Mouse (Mus musculus) megakaryocyte-erythroid progenitor cell, adult 5-6 weeks (primary cell): ENCODE data around the gene Ttf1. TPM values are rescaled to one million over a fixed set of nuclear protein-coding genes. Genes with fewer than 3 reads are reported as not detected.
"Not testable (repeated sequence)": the region's sequence is repeated elsewhere in the genome, so short reads cannot be mapped to it uniquely, and the experiment has no call there.

Experiments
- ATAC-seq: replicated peaks from 2 replicates; pipeline ENCODE4 v1.8.0; 2016; ENCODE audit warnings: mild to moderate bottlenecking, inconsistent platforms; ENCODE audit not compliant: severe bottlenecking, poor library complexity, low FRiP score, low TSS enrichment
- total RNA-seq, 2 experiments: library from RNA; stranded (forward) in 1 of 2; stranded (reverse) in 1 of 2; fragments of 200-1000, 215-1000 nt in 1 of 2; fragments of >200 nt in 1 of 2; fragmentation: Nextera tagmentation in 1 of 2; gene quantifications; 2 replicates each; pipeline ENCODE4 v1.2.3; 2014 to 2017

Gene Ttf1
- total RNA-seq, 2 experiments from 2014 or later: 22.5 to 23.8 TPM

GRCm38 (mm10) chr2:29053802-29054544 lies 6.1 kb upstream of the Ttf1 start:
- ATAC-seq: peak; percentile 62

GRCm38 (mm10) chr2:29054545-29054935 lies 5.5 kb upstream of the Ttf1 start:
- 0 out of 2 replicates have a peak, but pooled peaks have one; percentile 32 for ATAC-seq

GRCm38 (mm10) chr2:29054991-29055390 lies 5.1 kb upstream of the Ttf1 start, which contains the start of gene Cfap77:
Gene Cfap77 (minus strand): TSS chr2:29055066.
- peak; percentile 52 for ATAC-seq

DNA sequence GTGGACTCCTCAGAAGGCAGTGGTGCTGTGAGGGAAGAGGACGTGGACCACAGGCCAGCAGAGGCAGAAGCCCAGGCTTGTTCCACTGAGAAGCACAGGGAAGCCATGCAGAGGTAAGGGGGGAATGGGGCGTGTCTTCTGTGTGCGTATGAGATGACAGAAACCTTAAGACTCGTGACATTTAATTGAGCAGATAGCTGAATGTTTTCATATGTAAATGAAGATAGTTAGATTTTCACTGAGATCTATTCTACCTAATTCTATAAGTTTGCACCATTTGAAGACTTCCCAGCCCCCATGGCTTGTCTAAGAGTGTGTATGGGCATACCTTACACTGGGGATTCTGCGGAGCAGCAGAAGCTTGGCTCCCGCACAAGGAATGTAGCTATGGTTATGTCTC lies 5.7 kb downstream of the Ttf1 start:
- no peak for ATAC-seq

DNA sequence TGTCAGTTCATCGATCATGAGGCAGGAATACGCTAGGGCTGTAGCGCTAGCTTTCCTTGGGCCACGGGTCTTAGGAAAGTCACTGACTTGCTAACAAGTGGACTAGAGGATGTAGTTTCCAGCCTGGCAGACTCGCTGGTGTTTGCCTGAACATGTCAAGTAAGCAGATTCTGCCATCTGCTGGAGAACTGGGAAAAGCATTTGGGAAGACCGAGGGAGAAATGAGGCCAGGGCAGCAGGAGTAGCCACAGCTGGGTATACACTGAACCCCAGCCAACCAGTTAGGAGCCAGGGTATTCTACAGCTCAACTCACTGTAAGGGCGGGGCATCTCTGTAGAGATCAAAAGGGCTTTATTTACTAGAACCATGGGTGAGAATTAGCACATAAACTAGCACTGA lies 6.3 kb downstream of the Ttf1 start:
- ATAC-seq: no peak

- no peak for ATAC-seq
These were observed 14.6 kb downstream of the Ttf1 start for GRCm38 (mm10) chr2:29074676-29075075.

DNA sequence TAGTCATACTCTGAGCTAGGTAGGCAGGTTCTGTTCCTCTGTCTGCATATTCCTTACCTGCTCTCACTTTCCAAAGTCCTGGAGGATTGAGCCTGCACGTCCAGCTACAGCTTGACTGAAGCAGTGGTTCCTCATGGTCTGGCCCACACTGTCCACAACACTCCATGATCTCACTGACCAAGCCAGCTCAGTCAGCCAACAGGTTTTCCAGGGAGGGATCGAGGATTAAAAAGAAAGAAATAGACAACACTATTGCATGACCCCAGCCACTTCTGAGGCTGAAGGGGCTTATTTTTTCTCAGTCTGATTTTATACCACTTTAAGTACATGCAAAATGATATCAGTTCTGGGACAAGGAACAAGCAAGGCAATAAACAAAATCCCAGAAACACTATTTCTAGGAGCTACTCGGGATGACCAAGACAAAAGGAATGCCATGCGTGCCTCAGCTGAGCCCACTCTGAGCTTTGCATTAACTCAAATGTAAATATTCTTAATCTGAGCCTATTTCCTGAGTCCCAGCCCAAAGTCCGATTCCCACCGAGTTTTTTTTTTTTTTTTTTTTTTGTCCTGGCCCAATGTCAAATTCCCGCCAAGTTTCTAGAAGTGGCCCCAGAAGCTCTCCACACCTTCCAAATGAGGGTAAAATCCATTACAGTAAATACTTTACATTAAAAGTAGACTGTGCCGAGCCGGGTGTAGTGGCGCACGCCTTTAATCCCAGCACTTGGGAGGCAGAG lies 15.4 kb downstream of the Ttf1 start:
- no peak for ATAC-seq

GRCm38 (mm10) chr2:29076226-29076625 lies 16.2 kb downstream of the Ttf1 start:
- no peak for ATAC-seq

- no peak for ATAC-seq
These were observed 21.9 kb downstream of the Ttf1 start for GRCm38 (mm10) chr2:29081965-29082364.

DNA sequence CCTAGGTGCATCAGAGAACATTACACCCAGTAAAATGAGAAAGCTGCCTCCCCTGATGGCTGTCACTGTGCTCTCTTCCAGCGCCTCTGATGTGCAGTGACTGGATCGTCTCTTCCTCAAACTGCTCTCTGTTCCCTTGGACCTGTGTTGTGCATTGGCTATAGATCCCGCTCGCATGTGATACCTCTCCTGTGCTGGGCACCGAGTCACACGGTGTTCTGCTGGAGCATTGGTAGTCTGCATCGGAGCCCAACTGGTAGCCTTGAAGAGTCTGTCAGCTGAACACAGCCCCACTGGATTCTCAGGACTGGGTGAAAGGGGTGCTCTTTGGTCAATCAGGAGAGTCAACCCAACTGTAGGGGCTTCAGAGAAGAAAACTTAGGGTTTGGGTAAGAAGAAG lies 26.0 kb downstream of the Ttf1 start:
- ATAC-seq: no peak

GRCm38 (mm10) chr2:29089276-29089675 lies 29.2 kb downstream of the Ttf1 start:
- ATAC-seq: not testable (repeated sequence)

GRCm38 (mm10) chr2:29095674-29096073 lies 35.6 kb downstream of the Ttf1 start:
- no peak for ATAC-seq

GRCm38 (mm10) chr2:29096751-29097150 lies 36.7 kb downstream of the Ttf1 start:
- ATAC-seq: no peak

DNA sequence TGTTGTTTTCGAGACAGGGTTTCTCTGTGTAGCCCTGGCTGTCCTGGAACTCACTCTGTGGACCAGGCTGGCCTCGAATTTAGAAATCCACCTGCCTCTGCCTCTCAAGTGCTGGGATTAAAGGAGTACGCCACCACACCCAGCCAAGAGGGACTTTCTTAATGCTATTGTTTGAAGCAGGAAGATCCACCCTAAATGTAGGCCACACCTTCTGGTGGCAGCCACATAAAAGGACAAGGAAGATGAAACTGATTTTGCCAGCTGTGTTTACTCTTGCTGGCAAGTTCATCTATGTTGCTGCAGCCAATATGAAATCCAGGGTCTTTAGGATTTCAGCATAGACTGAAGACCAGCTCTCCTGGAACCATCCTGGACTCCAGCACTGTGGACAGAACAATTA lies 37.4 kb downstream of the Ttf1 start:
- no peak for ATAC-seq

GRCm38 (mm10) chr2:29097955-29098354 lies 37.9 kb downstream of the Ttf1 start:
- ATAC-seq: not testable (repeated sequence)

DNA sequence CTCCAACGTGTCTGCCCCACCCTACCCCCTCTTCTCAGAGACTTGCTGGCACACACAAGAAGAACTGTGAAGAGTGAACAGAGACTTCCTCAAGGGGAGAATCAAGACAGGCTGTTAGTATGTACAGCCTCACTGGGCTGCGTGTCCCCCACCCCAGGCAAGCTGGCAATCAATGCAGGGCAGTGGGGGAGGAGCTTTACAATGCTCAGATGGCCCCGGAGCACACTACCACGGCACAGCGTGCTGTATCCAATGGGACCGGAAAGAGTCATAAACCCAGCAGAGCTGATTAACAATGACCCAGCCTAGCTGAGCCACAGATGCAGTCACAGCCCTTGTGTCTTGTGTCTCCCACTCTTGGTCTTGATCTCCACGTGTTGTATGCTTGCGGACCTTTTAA lies 38.7 kb downstream of the Ttf1 start:
- no peak for ATAC-seq

- ATAC-seq: no peak
These were observed 39.6 kb downstream of the Ttf1 start for GRCm38 (mm10) chr2:29099646-29100045.

GRCm38 (mm10) chr2:29100822-29101534 lies 40.9 kb downstream of the Ttf1 start:
- no peak for ATAC-seq

GRCm38 (mm10) chr2:29102416-29103377 lies 42.6 kb downstream of the Ttf1 start:
- not testable (repeated sequence) for ATAC-seq
